Mouse (Mus musculus) adrenal gland, adult (tissue): ENCODE measurements around the gene Foxe1.

ENCODE experiments used
- DNase-seq, 2 experiments: peaks; one replicate each; pipeline ENCODE4 v3.0.0; 2022 to 2023; ENCODE audit warnings: low spot score in 1 of 2; ENCODE audit not compliant: inconsistent age in 2 of 2

The Foxe1 gene

GRCm38 (mm10) chr4:46395736-46396135 lies 52.3 kb downstream of the Foxe1 start:
- no peak for DNase-seq
